Mouse (Mus musculus): ENCODE measurements around the gene Snx8.

GRCm38 (mm10) chr5:140339836-140340235 is 49.2 kb downstream of the Snx8 start:
- no peak for TF ChIP-seq CTCF (IDR thresholded peaks at IDR 0.05; ENCODE audit: extremely low read depth, insufficient read depth, low read length)
- no peak for TF ChIP-seq POLR2A (IDR thresholded peaks at IDR 0.05; ENCODE audit: extremely low read depth, insufficient read depth, low read length)
